Mouse (Mus musculus) kidney, embryonic 16.5 days (tissue): ENCODE results near the gene Sarnp. TPM values are rescaled to one million over a fixed set of nuclear protein-coding genes. Genes with fewer than 3 reads are reported as not detected.

Source experiments
- ATAC-seq: fragments of 200-750 bp; cut with Nextera tagmentation; 2 replicates; pipeline ENCODE4 v1.8.0; 2017; ENCODE audit warnings: moderate TSS enrichment; ENCODE audit not compliant: low FRiP score, low TSS enrichment
- H3K27ac ChIP-seq: fragments of 300-500 bp; sonication (generic); 2 replicates; pipeline ENCODE4 v1.5.1; 2014; ENCODE audit warnings: low read length
- H3K27me3 ChIP-seq: fragments of 300-500 bp; sonication (generic); 2 replicates; pipeline ENCODE4 v1.6.1; 2014; ENCODE audit warnings: low read length, control low read depth, mixed read lengths; ENCODE audit not compliant: insufficient read depth
- H3K36me3 ChIP-seq: fragments of 300-500 bp; sonication (generic); 2 replicates; pipeline ENCODE4 v1.6.1; 2014; ENCODE audit warnings: low read length, control low read depth, mixed read lengths; ENCODE audit not compliant: insufficient read depth
- H3K4me1 ChIP-seq: fragments of 300-500 bp; sonication (generic); 2 replicates; pipeline ENCODE4 v1.6.1; 2014; ENCODE audit warnings: low read length, control low read depth, mixed read lengths; ENCODE audit not compliant: insufficient read depth
- H3K4me2 ChIP-seq: fragments of 300-500 bp; sonication (generic); replicated peaks from 2 replicates; pipeline ENCODE4 v1.6.1; 2014; ENCODE audit warnings: low read depth, low read length
- H3K4me3 ChIP-seq: fragments of 300-500 bp; sonication (generic); 2 replicates; pipeline ENCODE4 v1.5.1; 2014; ENCODE audit warnings: mild to moderate bottlenecking, low read length
- H3K9ac ChIP-seq: fragments of 300-500 bp; sonication (generic); replicated peaks from 2 replicates; pipeline ENCODE4 v1.6.1; 2014; ENCODE audit warnings: low read length
- H3K9me3 ChIP-seq: fragments of 300-500 bp; sonication (generic); 2 replicates; pipeline ENCODE4 v1.6.1; 2016; ENCODE audit warnings: low read length, control low read depth
- WGBS: fragments of 180-500 bp; shearing (Covaris S2); extraction: QIAGEN DNeasy Blood & Tissue Kit; methylation state at CpG from one replicate; pipeline ENCODE4 v1.1.7; 2014; 5-methylcytosine and 5-hydroxymethylcytosine counted together
- polyA plus RNA-seq: library from polyadenylated mRNA; unstranded; fragments of >200 nt; fragmentation: Nextera tagmentation; extraction: Ambion mirVana; gene quantifications from 2 replicates; pipeline ENCODE4 v1.2.1, GENCODE M21; 2015

The Sarnp gene
- polyA plus RNA-seq, 1 experiment from 2014 or later, result 198 TPM

DNA sequence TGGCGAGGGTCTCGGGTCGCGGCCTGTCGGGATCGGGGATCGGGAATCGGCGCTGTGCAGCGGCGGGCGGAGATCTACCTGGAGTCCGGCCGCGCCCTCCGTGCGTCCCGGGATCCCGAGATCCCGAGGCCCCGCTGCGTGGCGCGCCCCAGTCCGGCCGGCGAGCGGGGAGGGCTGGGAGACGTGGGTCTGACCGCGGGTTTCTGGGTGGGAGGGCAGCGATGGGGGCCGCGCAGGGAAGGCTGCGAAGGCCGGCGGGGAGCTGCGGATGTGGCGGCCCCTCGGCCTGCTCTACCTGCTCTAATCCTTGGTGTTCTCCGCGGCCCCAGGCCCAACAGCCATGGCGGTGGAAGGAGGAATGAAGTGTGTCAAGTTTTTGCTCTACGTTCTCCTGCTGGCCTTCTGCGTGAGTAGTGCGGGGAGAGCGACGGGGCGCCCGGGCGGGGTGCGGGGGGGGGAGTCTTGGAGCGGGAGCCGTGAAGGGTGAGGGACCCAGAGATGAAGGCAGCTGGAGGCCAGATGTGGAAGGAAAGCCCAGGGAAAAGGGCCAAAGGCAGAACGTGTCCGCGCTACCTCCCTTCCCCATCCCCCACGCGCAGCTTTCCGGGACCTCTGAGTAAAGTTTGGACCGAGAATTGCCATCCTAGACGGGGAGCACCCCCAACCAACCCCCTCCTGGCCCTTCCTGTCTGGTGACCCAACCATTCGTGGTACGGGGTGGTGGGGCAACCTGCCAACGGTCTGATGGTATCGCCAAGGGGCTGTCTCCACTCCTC lies 93.1 kb downstream of the Sarnp start:
- ATAC-seq, result peak; percentile 28; the same call in 1 of the 2 replicates
- Histone ChIP-seq H3K27me3 (no peaks in the 10 kb centered on the region), H3K9me3 (no peaks in the 10 kb centered on the region), H3K4me2 (peak overlapping the region; percentile 75), H3K9ac (peak overlapping the region; percentile 98), H3K4me3 (peak overlapping the region; percentile 88), H3K27ac (peak overlapping the region; percentile 93), H3K36me3 (peaks cover 19% of the 10 kb centered on the region), H3K4me1 (peaks cover 24% of the 10 kb centered on the region)
- 0% methylated on average over 41 of the region's 66 CpGs for WGBS

DNA sequence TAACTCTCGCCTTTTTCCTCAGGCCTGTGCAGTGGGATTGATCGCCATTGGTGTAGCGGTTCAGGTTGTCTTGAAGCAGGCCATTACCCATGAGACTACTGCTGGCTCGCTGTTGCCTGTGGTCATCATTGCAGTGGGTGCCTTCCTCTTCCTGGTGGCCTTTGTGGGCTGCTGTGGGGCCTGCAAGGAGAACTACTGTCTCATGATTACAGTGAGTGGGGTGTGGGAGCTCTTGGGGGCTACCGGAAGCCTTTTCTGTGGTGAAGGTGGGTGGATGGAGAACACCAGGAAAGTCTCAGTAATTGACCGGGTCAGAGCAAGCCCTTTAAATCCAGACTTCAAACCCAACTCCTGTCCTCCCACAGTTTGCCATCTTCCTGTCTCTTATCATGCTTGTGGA lies 94.3 kb downstream of the Sarnp start:
- 81% methylated on average over 6 of the region's 6 CpGs for WGBS
- no peak overlapping the region for H3K27ac ChIP-seq
- no peaks in the 10 kb centered on the region for H3K9me3 ChIP-seq
- no peak for ATAC-seq
- no peaks in the 10 kb centered on the region for H3K27me3 ChIP-seq
- no peak overlapping the region for H3K9ac ChIP-seq
- peaks cover 27% of the 10 kb centered on the region for H3K36me3 ChIP-seq
- H3K4me3 ChIP-seq, result peak overlapping the region; percentile 88; the same call in 1 of the 2 replicates
- peaks cover 24% of the 10 kb centered on the region for H3K4me1 ChIP-seq
- peak overlapping the region; percentile 75 for H3K4me2 ChIP-seq

DNA sequence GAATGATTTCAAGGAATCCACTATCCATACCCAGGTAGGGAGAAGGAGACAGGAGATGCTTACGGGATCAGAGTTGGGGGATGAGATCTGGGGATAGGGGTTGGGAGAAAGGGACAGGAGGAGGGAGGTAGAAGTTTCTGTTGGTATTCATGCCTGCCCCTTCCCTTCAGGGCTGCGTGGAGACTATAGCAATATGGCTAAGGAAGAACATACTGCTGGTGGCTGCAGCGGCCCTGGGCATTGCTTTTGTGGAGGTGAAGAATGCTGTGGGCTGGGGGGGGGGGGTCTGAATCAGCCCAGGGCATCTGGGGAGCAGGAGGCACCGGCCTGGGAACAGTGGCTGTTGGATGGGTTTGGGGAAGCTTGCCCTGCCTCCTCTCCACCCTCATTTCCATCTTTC lies 95.1 kb downstream of the Sarnp start:
- H3K4me1 ChIP-seq, result peaks cover 24% of the 10 kb centered on the region
- H3K9ac ChIP-seq, result no peak overlapping the region; the same call in 1 of the 2 replicates
- H3K4me3 ChIP-seq, result no peak overlapping the region
- H3K9me3 ChIP-seq, result no peaks in the 10 kb centered on the region
- no peak for ATAC-seq
- 0 out of 2 replicates have a peak overlapping the region, but pooled peaks have one; percentile 75 for H3K4me2 ChIP-seq
- H3K27me3 ChIP-seq, result no peaks in the 10 kb centered on the region
- H3K27ac ChIP-seq, result no peak overlapping the region
- 90% methylated on average over 4 of the region's 4 CpGs for WGBS
- H3K36me3 ChIP-seq, result peaks cover 35% of the 10 kb centered on the region

DNA sequence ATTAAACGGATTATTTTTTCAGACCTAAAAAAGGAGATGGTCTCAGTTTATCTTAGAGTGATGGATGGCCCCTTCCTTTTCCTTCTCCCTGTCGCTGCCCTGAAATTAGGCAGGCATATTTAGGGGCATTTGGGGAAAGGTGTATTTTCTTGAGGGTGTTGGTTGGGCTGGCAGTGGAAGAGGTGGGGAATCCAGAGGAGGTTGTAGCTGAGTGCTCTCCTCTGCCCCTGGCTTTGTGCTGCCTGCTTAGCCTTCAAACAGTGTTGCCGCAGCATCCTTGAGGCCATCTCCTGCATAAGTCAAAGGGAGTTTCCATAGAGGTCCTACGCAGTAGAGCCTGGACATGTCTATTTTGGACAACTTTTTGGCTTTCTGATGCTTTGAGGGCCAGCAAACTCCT lies 95.7 kb downstream of the Sarnp start:
- H3K4me1 ChIP-seq, result peaks cover 24% of the 10 kb centered on the region
- H3K9ac ChIP-seq, result peak overlapping the region; percentile 43; the same call in 1 of the 2 replicates
- no peaks in the 10 kb centered on the region for H3K9me3 ChIP-seq
- peaks cover 40% of the 10 kb centered on the region for H3K36me3 ChIP-seq
- no peak overlapping the region for H3K4me3 ChIP-seq
- no peaks in the 10 kb centered on the region for H3K27me3 ChIP-seq
- WGBS, result 78% methylated on average over 4 of the region's 4 CpGs
- H3K27ac ChIP-seq, result 0 out of 2 replicates have a peak overlapping the region, but pooled peaks have one; percentile 13
- no peak overlapping the region for H3K4me2 ChIP-seq
- no peak for ATAC-seq

DNA sequence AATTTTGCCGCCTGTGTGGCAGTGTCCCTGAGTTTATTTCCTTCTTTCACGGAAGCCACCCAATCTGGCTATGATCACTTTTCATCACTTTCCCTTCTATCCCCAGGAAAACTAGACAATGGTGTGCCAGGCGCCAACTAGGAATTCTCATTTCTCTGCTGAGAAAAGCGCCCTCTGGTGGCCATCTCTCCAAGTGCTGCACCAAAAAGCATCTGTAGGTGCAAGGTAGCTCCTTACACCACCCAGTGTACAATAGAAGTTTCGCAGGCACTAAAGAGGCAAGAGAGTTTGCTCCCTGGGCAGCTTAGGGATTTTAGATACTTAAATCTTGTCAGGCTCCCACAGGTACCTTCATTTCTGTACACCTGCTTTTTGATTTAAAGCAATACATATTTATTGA lies 96.1 kb downstream of the Sarnp start:
- H3K4me1 ChIP-seq, result peaks cover 24% of the 10 kb centered on the region
- peak overlapping the region; percentile 43; the same call in 1 of the 2 replicates for H3K9ac ChIP-seq
- no peaks in the 10 kb centered on the region for H3K9me3 ChIP-seq
- H3K27ac ChIP-seq, result 0 out of 2 replicates have a peak overlapping the region, but pooled peaks have one; percentile 13
- peaks cover 43% of the 10 kb centered on the region for H3K36me3 ChIP-seq
- no peak overlapping the region for H3K4me2 ChIP-seq
- 8% methylated on average over 5 of the region's 5 CpGs for WGBS
- ATAC-seq, result no peak
- no peak overlapping the region for H3K4me3 ChIP-seq
- H3K27me3 ChIP-seq, result no peaks in the 10 kb centered on the region

DNA sequence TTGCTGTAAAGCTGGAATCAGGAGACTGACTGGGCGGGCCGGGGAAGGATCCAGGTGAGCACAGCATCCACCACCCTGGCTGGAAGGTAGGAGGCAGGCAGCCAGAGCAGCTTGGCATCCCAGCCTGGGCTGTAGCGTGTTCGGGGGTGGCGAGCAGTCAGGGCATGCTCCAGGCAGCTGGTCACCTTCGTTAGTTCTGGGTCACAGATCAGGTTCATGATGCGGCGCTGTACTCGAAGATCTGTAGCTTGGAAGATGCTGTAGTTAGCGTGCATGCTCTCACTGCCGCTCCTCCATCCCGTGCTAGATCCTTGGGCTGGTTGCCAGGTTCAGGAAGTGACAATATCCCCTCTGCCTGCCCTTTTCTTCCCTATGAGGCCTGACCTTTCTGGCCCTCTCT lies 96.6 kb downstream of the Sarnp start:
- Histone ChIP-seq H3K36me3 (peaks cover 46% of the 10 kb centered on the region), H3K4me3 (no peak overlapping the region), H3K9ac (no peak overlapping the region), H3K4me2 (no peak overlapping the region), H3K4me1 (peaks cover 25% of the 10 kb centered on the region), H3K27ac (no peak overlapping the region), H3K9me3 (no peaks in the 10 kb centered on the region), H3K27me3 (no peaks in the 10 kb centered on the region)
- 63% methylated on average over 12 of the region's 12 CpGs for WGBS
- ATAC-seq, result no peak

DNA sequence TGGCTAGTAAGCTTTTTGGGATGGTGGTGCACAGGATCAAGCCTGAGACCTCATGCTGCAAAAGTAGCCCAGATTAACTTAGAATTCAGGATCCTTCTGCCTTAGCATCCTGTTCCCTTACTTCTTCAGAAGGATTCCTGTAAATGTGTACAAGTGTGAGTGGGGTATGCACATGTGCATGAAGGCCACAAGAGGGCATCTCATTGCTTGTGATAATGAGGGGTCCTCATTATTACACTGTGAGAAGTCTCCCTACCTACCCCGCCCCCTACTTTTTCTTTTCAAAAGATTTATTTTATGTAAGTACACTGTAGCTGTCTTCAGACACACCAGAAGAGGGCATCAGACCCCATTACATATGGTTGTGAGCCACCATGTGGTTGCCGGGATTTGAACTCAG lies 98.4 kb downstream of the Sarnp start:
- no peak overlapping the region for H3K27ac ChIP-seq
- ATAC-seq, result no peak
- H3K9me3 ChIP-seq, result no peaks in the 10 kb centered on the region
- H3K9ac ChIP-seq, result no peak overlapping the region
- 96% methylated on average over 2 of the region's 2 CpGs for WGBS
- H3K4me1 ChIP-seq, result peaks cover 35% of the 10 kb centered on the region
- H3K4me3 ChIP-seq, result no peak overlapping the region
- H3K27me3 ChIP-seq, result no peaks in the 10 kb centered on the region
- no peak overlapping the region for H3K4me2 ChIP-seq
- peaks cover 46% of the 10 kb centered on the region for H3K36me3 ChIP-seq

DNA sequence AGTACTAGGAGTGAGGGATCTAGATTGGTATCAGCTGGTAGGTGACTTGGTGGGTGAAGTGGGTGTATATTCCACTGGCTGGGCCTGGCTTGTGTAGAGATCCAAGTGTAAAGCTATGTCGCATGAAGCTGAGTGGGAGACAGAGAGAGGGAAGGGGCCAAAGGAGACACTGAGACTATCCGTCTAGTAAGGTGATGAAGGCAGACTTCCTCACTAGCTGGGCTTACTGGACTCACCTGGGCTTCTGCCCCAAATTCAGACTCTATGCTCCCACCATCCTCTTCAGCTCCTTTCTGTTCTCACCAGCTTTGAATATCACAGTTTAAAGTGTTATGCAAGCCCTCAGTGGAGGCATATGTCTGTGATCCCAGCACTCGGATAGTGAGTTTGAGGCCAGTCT lies 99.5 kb downstream of the Sarnp start:
- ATAC-seq, result no peak
- Histone ChIP-seq H3K9ac (no peak overlapping the region), H3K9me3 (no peaks in the 10 kb centered on the region), H3K4me2 (no peak overlapping the region), H3K4me3 (no peak overlapping the region), H3K27ac (no peak overlapping the region), H3K4me1 (peaks cover 39% of the 10 kb centered on the region), H3K36me3 (peaks cover 46% of the 10 kb centered on the region), H3K27me3 (no peaks in the 10 kb centered on the region)
- 89% methylated on average over 3 of the region's 3 CpGs for WGBS

DNA sequence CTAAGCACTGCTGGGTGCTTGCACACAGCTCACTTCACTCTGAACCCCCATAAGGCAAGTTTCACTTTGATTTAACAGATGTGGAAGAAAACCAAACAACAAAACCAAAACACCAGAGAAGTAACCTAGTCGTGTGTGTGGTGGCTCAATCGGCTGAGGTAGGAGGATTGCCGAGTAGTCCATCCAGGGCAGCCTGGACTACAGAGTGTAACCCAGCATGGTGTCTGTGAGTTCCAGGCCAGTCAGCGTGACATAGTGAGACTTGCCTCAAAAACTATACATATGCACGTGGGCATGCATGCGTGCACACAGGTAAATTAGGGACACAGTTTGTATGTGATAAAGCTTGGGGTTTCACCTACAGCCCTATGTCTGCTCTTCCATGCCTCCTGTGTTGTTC lies 100.3 kb downstream of the Sarnp start:
- H3K36me3 ChIP-seq, result peaks cover 46% of the 10 kb centered on the region
- WGBS, result 90% methylated on average over 6 of the region's 6 CpGs
- H3K9me3 ChIP-seq, result no peaks in the 10 kb centered on the region
- H3K27me3 ChIP-seq, result no peaks in the 10 kb centered on the region
- H3K4me2 ChIP-seq, result no peak overlapping the region
- no peak overlapping the region for H3K9ac ChIP-seq
- no peak overlapping the region for H3K27ac ChIP-seq
- no peak overlapping the region for H3K4me3 ChIP-seq
- no peak for ATAC-seq
- peaks cover 46% of the 10 kb centered on the region for H3K4me1 ChIP-seq

DNA sequence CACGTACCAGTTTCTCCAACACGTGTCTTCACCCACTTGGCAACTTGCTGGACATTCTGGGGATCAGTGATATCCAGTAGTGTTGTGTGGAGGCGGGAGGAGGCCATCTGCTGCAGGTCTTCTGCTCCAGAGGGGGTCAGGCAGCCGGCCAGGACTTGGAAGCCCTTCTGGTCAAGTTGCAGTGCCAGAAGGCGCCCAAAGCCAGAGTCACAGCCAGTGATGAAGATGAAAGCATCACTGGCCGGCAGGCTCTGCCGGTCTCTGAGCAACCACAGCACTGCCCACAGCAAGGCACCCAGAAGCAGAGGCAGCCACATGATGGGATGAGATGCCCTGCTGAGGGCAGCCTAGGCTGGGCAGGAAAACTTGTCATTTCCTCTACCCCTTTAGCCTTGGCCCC lies 101.1 kb downstream of the Sarnp start:
- 76% methylated on average over 7 of the region's 7 CpGs for WGBS
- Histone ChIP-seq H3K27me3 (no peaks in the 10 kb centered on the region), H3K27ac (peak overlapping the region; percentile 59; the same call in 1 of the 2 replicates), H3K4me3 (no peak overlapping the region), H3K4me2 (no peak overlapping the region), H3K36me3 (peaks cover 46% of the 10 kb centered on the region), H3K9me3 (no peaks in the 10 kb centered on the region), H3K4me1 (peaks cover 45% of the 10 kb centered on the region), H3K9ac (no peak overlapping the region)
- ATAC-seq, result no peak
